Mouse (Mus musculus): Measurements from ENCODE around the gene Tctn3. TPM values are rescaled to one million over a fixed set of nuclear protein-coding genes. Genes with fewer than 3 reads are reported as not detected.
"Not testable (repeated sequence)": the region's sequence is repeated elsewhere in the genome, so short reads cannot be mapped to it uniquely, and the experiment has no call there.

Tctn3 gene
- polyA plus RNA-seq, 1 experiment from 2014 or later: 4.1 TPM

DNA sequence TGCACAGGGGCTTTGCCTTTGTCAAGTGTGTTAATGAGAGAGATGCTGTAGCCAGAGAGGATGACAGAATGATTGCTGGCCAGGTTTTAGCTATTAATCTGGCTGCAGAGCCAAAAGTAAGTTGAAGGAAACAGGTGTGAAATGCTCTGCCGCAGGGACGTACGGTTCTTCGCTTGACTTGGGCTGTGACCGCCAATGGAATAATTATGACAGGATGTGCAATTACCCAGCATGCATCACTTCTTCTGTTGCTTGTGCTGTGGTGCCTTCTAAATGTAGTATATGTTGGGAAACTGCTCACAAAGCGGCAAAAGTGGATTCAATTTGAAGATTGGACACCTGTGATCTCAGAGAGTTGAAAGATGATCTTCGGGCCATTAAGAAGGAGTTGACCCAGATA is 4.0 kb upstream of the Tctn3 start:
- H3K27me3 ChIP-seq (ENCODE audit: control insufficient read depth, insufficient read depth, low read length): no peaks in the 10 kb centered on the region
- no peak overlapping the region for H3K4me3 ChIP-seq (ENCODE audit: low read depth, low read length)
- no peak overlapping the region for H3K27ac ChIP-seq (replicated peaks)
- no peaks in the 10 kb centered on the region for H3K9me3 ChIP-seq (ENCODE audit: control insufficient read depth, low read length)
- ATAC-seq (ENCODE audit: low FRiP score, low TSS enrichment) (no peak), DNase-seq (ENCODE audit: low spot score) (no peak)
- no peak for TF ChIP-seq CTCF (IDR thresholded peaks at IDR 0.05; ENCODE audit: low read depth)
- no peak for TF ChIP-seq EP300 (optimal IDR thresholded peaks at IDR 0.05)
- H3K36me3 ChIP-seq (ENCODE audit: control insufficient read depth, insufficient read depth, low read length): no peaks in the 10 kb centered on the region
- WGBS: 74% methylated on average over 7 of the region's 7 CpGs
- no peak overlapping the region for H3K9ac ChIP-seq (ENCODE audit: low read length)
- H3K4me1 ChIP-seq (replicated peaks; ENCODE audit: control insufficient read depth, insufficient read depth): no peaks in the 10 kb centered on the region
- no peak overlapping the region for H3K4me2 ChIP-seq (replicated peaks; ENCODE audit: low read depth)

DNA sequence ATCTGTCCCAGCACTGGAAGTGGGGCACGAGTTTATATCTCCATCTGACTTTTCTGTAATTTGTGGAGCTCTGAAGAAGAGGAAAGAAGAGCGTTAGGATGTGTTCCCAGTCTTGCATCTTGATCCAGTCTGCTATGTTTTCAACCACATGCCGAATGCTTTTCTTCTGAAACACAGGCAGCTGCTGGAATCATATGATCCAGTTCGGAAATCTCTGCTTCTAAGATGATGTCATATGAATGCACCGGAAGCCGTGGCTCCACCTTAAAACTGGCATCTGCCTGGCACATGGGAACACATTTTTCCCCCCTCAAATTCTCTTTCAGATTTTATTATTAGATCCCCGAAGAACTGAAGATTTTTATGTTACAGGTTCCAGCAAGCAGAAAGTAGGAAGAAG is 2.8 kb upstream of the Tctn3 start:
- Histone ChIP-seq H3K27me3 (ENCODE audit: control insufficient read depth, insufficient read depth, low read length) (no peaks in the 10 kb centered on the region), H3K9ac (ENCODE audit: low read length) (no peak overlapping the region), H3K4me3 (ENCODE audit: low read depth, low read length) (no peak overlapping the region), H3K9me3 (ENCODE audit: control insufficient read depth, low read length) (no peaks in the 10 kb centered on the region), H3K27ac (replicated peaks) (no peak overlapping the region), H3K36me3 (ENCODE audit: control insufficient read depth, insufficient read depth, low read length) (no peaks in the 10 kb centered on the region), H3K4me1 (replicated peaks; ENCODE audit: control insufficient read depth, insufficient read depth) (no peaks in the 10 kb centered on the region), H3K4me2 (replicated peaks; ENCODE audit: low read depth) (no peak overlapping the region)
- DNase-seq (ENCODE audit: low spot score): no peak
- TF ChIP-seq EP300 (optimal IDR thresholded peaks at IDR 0.05) (no peak), CTCF (IDR thresholded peaks at IDR 0.05; ENCODE audit: low read depth) (no peak)
- WGBS: 58% methylated on average over 7 of the region's 7 CpGs
- no peak for ATAC-seq (ENCODE audit: low FRiP score, low TSS enrichment)

DNA sequence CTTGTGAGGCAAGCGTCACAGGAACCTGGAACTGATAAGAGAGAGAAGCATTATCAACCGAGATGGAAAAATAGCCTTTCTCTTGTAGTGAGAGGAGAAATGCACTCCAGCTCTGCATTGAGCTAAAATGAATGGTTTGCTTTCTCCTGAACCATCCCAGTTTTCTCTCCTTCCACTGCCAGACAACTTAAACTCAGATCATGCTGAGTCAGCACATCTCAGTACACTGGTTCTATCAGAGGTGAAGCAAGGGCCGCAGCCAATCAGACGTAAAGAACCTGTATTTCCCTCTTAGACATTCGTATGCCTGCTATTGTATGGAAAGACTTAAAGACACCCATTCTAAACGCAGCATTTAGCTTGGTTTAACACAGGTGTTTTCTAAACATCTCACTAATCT is 4.4 kb downstream of the Tctn3 start:
- Histone ChIP-seq H3K27me3 (ENCODE audit: control insufficient read depth, insufficient read depth, low read length) (no peaks in the 10 kb centered on the region), H3K4me1 (replicated peaks; ENCODE audit: control insufficient read depth, insufficient read depth) (no peaks in the 10 kb centered on the region), H3K36me3 (ENCODE audit: control insufficient read depth, insufficient read depth, low read length) (peaks cover 5% of the 10 kb centered on the region; the same call in 1 of the 2 replicates), H3K9ac (ENCODE audit: low read length) (no peak overlapping the region), H3K27ac (replicated peaks) (no peak overlapping the region), H3K9me3 (ENCODE audit: control insufficient read depth, low read length) (no peaks in the 10 kb centered on the region), H3K4me2 (replicated peaks; ENCODE audit: low read depth) (no peak overlapping the region), H3K4me3 (ENCODE audit: low read depth, low read length) (no peak overlapping the region)
- TF ChIP-seq CTCF (IDR thresholded peaks at IDR 0.05; ENCODE audit: low read depth) (no peak), EP300 (optimal IDR thresholded peaks at IDR 0.05) (no peak)
- ATAC-seq (ENCODE audit: low FRiP score, low TSS enrichment): no peak
- WGBS: 84% methylated on average over 6 of the region's 6 CpGs
- DNase-seq (ENCODE audit: low spot score): no peak

DNA sequence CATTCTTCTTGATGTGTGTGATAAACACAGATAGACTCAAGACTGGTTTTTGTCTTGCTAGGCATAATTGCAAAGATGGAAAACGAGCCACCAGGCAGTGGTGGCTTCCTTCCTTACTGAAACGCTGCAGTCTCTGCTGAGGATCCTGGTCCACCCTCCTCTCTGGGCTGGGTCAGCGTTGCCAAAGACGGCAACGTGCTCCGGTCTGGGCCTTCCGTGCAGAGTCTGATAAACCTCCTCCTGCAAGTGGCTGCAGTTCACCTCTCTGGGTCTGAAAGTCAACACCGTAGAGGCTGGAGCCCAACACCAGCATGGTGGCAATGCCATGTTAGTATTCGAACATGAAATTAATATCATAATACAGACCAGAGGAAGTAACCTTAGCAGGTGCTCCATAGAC is 6.8 kb downstream of the Tctn3 start:
- no peaks in the 10 kb centered on the region for H3K4me1 ChIP-seq (replicated peaks; ENCODE audit: control insufficient read depth, insufficient read depth)
- no peak overlapping the region for H3K4me3 ChIP-seq (ENCODE audit: low read depth, low read length)
- ATAC-seq (ENCODE audit: low FRiP score, low TSS enrichment) (no peak), DNase-seq (ENCODE audit: low spot score) (no peak)
- H3K9ac ChIP-seq (ENCODE audit: low read length): no peak overlapping the region
- H3K27ac ChIP-seq (replicated peaks): no peak overlapping the region
- WGBS: 90% methylated on average over 9 of the region's 9 CpGs
- no peaks in the 10 kb centered on the region for H3K9me3 ChIP-seq (ENCODE audit: control insufficient read depth, low read length)
- H3K27me3 ChIP-seq (ENCODE audit: control insufficient read depth, insufficient read depth, low read length): no peaks in the 10 kb centered on the region
- H3K4me2 ChIP-seq (replicated peaks; ENCODE audit: low read depth): no peak overlapping the region
- TF ChIP-seq EP300 (optimal IDR thresholded peaks at IDR 0.05) (no peak), CTCF (IDR thresholded peaks at IDR 0.05; ENCODE audit: low read depth) (no peak)
- peaks cover 5% of the 10 kb centered on the region; the same call in 1 of the 2 replicates for H3K36me3 ChIP-seq (ENCODE audit: control insufficient read depth, insufficient read depth, low read length)

DNA sequence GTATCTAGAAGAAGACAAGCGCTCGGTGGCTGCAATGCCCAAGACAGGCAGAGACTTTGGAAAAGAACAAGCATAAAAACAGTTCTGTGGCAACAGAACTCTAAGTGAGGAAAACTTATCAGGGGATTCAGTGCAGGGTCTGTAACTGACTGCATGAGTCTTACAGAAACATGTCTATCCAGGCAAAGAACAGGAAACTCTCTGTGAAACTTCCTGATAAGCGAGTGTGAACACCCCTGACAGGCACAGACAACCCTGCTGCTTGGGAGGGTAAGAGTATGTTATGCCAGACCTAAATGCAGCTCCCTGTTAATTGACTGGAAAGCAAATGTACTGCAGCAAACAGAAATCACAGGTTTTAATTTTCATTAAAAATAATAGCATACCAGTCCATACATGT is 10.2 kb downstream of the Tctn3 start:
- no peak overlapping the region for H3K27ac ChIP-seq (replicated peaks)
- peaks cover under 1% of the 10 kb centered on the region; the same call in 1 of the 2 replicates for H3K36me3 ChIP-seq (ENCODE audit: control insufficient read depth, insufficient read depth, low read length)
- no peak for DNase-seq (ENCODE audit: low spot score)
- TF ChIP-seq EP300 (optimal IDR thresholded peaks at IDR 0.05) (no peak), CTCF (IDR thresholded peaks at IDR 0.05; ENCODE audit: low read depth) (no peak)
- no peak overlapping the region for H3K4me3 ChIP-seq (ENCODE audit: low read depth, low read length)
- no peak overlapping the region for H3K4me2 ChIP-seq (replicated peaks; ENCODE audit: low read depth)
- no peak for ATAC-seq (ENCODE audit: low FRiP score, low TSS enrichment)
- H3K9me3 ChIP-seq (ENCODE audit: control insufficient read depth, low read length): no peaks in the 10 kb centered on the region
- no peak overlapping the region for H3K9ac ChIP-seq (ENCODE audit: low read length)
- no peaks in the 10 kb centered on the region for H3K27me3 ChIP-seq (ENCODE audit: control insufficient read depth, insufficient read depth, low read length)
- no peaks in the 10 kb centered on the region for H3K4me1 ChIP-seq (replicated peaks; ENCODE audit: control insufficient read depth, insufficient read depth)
- WGBS: 94% methylated on average over 3 of the region's 3 CpGs

DNA sequence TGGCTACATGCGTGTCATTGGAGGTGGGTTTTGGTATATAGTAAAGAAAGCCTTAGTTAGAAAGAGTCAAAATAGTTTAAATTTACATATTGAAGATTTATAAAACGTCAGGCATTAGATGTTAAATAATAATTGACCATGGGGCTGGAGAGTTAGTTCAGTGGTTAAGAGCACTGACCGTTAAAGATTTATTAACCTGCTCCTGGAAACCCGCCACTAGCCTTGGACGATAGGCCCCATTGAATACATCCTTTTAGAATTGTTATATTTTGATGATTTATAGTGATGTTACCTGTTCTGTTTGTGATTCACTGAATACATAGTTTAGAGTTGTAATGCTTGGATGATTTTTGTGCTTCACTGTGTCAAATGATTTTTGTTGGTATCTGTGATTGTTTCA is 11.2 kb downstream of the Tctn3 start:
- H3K9me3 ChIP-seq (ENCODE audit: control insufficient read depth, low read length); ATAC-seq (ENCODE audit: low FRiP score, low TSS enrichment); H3K27ac ChIP-seq (replicated peaks): not testable (repeated sequence)

More for the DNA sequence above, 11.2 kb downstream of the Tctn3 start:
- not testable (repeated sequence) for H3K4me1 ChIP-seq (replicated peaks; ENCODE audit: control insufficient read depth, insufficient read depth); H3K36me3 ChIP-seq (ENCODE audit: control insufficient read depth, insufficient read depth, low read length); H3K4me3 ChIP-seq (ENCODE audit: low read depth, low read length); H3K4me2 ChIP-seq (replicated peaks; ENCODE audit: low read depth); DNase-seq (ENCODE audit: low spot score); H3K9ac ChIP-seq (ENCODE audit: low read length); H3K27me3 ChIP-seq (ENCODE audit: control insufficient read depth, insufficient read depth, low read length)
- 88% methylated on average over 5 of the region's 5 CpGs for WGBS

Data from stomach, postnatal 0 days (tissue).